Mouse (Mus musculus) embryo, embryonic 10.5 days (tissue): ENCODE measurements around the gene Prkca.

Experiments used
- DNase-seq: peaks from one replicate; pipeline ENCODE4 v3.0.0-alpha.2; 2015; ENCODE audit warnings: low spot score

Prkca gene

DNA sequence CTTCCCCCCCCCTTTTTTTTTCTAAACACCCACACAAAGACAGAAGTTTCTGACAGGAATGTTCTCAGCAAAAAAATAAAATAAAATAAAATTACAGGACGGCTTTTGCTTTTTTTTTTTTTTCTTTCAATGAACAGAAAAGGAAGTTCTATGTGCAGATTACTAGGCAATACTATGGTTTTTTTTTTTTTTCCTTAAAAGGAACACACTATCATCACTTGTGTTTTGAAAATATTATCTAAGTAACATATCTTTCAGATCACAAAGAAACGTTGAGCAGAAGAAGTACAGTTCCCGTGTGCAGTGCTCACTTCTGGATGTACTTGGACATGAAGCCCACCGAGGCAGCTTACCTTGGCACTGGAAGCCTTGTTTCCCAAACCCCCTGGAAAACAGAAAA lies 3.4 kb downstream of the Prkca start:
- DNase-seq, result no peak

DNA sequence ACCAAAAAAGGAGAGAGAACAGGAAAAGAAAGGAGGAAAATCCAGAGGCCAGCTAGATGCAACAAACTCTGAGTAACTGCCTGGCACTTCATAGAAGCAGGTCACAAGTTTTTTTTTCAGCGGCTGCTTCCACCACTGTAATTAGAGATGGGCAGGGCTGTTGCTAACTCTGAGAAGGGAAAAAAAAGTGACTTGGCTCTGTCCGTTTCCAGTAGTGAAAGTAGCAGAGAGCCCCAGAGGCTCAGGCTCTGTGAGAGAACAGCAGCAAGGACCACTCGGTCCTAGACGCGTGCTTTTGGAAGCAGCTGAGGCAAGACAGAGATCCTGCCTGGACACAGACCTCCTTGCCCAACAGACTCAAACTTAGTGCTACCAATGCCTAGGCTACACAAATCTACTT lies 7.3 kb downstream of the Prkca start:
- DNase-seq, result peak; percentile 20

- no peak for DNase-seq
Observed at GRCm38 (mm10) chr11:108335536-108335935, 8.2 kb downstream of the Prkca start.

DNA sequence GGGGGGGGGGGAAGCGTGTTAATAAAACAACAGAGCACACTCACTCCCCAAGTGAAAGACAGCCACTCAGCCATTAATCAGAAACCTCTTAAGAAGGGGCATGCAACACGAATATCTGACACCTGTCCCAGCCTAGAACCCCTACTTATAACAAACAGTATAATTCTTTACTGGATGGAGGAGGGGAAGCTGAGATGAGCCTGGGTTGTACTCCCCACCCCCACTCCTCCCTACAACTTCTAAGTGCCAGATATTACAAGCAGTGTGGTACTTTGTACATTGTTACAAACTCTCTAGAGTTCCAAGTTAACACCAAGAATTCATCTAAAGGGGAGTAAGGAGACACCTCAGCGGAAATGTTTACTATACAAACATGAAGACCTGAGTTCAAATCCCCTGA lies 9.1 kb downstream of the Prkca start:
- no peak for DNase-seq

DNA sequence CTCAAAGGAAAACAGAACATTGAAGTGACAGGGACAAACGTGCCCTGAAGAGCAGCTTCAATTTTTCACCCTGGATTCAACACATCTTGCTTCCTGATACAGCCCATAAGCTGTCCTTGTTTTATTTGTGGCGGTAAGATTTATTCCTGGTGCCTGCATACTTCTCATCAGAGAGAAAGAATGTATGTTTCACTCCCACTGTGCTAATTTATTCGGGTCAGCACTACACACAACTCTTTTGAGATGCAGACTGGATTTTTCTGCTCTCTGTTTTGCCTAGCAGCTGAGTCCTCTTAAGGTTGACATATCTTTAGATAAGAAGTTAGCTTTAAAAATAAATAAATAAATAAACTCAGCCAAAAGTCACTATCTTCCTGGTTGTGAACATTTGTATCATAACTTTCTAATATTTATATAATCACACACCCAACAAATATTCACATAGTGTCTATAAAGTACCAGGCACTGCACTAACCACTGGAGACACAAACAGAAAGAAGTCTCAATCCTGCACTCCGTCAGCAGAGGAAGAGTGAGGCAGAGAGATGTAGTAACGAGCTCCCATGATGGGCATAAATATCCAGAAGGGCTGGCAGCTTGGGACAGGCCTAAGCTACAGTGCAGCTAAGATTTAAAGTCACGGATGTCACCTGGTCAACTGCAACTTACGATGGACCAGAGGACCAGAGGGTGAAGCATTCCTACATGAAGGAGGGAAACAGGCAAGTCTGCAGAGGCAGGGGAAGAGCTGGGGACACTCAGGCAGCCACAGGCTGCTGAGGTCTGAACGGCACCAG lies 9.9 kb downstream of the Prkca start:
- DNase-seq, result peak; percentile 18

GRCm38 (mm10) chr11:108333006-108333405 lies 10.7 kb downstream of the Prkca start:
- DNase-seq, result no peak

GRCm38 (mm10) chr11:108330818-108331217 lies 12.9 kb downstream of the Prkca start:
- DNase-seq, result no peak

DNA sequence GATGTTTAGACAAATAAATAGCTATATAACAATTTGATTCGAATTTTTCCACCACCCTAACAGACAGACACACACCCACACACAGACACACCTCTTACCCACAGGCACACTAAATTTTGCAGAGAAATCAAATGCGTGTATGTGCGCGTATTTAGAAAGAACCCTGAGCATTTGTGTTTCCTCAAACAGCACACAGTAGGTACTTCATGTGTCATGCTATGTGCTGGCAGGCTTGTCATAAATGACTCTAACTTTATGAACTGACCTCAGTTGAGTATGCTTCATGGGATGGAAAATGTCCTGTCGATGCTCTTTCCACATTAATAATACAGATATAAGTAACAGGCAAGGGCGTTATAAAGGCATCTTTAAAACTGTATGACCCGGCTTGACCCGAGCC lies 17.8 kb downstream of the Prkca start:
- no peak for DNase-seq

DNA sequence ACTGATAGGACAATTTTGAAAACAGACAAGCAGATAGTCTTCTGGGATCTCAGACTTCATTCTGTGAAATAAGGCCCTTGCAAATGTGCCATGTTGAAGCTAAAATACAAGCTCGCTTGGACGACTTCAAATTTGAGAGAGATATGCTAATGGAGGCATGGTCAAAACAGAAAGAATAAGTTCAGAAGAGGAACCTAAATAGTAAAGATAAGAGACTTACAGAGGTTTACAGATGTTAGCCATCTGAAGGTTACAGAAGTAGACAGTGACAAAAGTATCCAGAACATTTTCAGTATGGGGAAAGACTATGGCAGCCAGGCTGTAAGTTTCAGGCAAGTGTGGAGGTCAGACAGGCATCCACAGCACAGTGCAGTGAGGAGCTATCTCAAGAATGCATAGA lies 21.6 kb downstream of the Prkca start:
- DNase-seq, result no peak

DNA sequence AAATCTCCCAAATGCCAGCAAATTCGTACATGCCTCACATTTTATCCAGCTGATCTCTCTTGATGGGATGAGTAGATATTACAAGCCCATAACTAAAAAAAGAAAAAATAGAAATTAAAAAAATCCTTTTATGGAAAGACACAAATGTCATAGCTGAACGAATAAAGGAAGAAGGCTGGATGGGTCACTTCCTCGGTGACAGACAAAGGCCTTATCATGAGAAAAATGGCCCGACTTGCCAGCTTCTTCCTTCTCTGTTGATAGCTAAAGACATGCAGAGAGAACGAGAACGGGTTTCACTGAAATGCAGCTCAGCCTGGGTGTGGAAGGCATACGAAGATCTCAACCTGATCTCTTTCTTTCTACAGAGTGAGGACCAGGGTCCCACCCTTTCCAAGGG lies 23.2 kb downstream of the Prkca start:
- no peak for DNase-seq

DNA sequence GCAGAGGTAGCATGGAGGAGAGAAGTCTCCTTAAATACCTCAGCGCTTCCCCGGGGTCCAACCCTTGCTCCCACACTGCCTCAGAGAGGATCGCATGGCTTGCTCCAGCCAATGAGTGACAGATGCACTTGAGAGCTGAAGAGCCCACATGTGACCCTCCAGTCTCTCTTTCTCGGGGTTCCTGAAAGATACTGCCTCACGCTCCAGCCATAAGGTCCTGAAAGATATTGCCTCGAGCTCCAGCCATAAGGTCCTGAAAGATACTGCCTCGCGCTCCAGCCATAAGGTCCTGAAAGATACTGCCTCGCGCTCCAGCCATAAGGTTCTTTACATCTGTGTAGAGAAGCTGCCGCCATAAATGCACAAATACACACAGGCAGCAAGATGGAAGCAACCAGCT lies 24.6 kb downstream of the Prkca start:
- DNase-seq, result no peak

GRCm38 (mm10) chr11:108317878-108318277 lies 25.9 kb downstream of the Prkca start:
- no peak for DNase-seq

DNA sequence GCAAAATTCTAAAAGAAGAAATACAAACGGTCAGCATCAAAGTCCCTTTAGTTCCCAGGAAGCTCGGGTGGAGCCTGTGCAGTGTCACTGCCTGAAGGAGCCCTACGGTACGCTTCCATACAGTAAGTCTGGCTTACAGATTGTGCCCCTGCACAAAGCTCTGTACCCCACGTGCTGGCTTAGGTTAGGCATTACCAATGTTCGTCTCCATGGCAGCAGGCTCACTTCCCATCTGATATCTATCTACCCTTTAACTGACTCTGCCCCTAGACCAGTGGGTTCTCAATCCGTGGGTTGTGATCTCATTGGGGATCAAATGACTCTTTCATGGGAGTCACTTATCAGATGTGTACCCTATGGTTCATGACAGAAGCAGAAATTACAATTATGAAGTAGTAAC lies 28.0 kb downstream of the Prkca start:
- no peak for DNase-seq

- no peak for DNase-seq
Observed at GRCm38 (mm10) chr11:108312516-108312915, 31.2 kb downstream of the Prkca start.

GRCm38 (mm10) chr11:108311912-108312311 lies 31.8 kb downstream of the Prkca start:
- no peak for DNase-seq

- DNase-seq, result no peak
Observed at GRCm38 (mm10) chr11:108309791-108310190, 33.9 kb downstream of the Prkca start.

GRCm38 (mm10) chr11:108308253-108308652 lies 35.5 kb downstream of the Prkca start:
- DNase-seq, result no peak

DNA sequence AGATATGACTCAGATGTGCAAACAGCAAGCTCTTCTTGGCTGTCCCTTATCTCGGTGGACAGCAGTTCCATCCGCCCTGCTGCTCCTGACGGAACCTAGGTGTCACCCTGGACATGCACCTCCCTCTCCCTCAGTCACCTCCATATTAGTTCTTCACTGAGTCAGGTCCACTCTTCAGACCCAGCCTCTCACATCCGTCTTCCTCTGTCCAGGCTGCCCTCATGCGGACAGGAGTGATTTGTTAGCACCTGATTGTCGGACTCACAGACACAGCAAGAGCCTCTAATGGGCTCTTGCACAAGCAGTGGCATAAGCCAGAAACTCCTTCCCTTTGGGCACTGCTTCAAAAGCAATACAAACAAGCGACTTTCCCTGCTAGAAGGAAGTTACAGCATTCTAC lies 36.5 kb downstream of the Prkca start:
- DNase-seq, result no peak

- no peak for DNase-seq
Observed at GRCm38 (mm10) chr11:108303787-108304186, 39.9 kb downstream of the Prkca start.

DNA sequence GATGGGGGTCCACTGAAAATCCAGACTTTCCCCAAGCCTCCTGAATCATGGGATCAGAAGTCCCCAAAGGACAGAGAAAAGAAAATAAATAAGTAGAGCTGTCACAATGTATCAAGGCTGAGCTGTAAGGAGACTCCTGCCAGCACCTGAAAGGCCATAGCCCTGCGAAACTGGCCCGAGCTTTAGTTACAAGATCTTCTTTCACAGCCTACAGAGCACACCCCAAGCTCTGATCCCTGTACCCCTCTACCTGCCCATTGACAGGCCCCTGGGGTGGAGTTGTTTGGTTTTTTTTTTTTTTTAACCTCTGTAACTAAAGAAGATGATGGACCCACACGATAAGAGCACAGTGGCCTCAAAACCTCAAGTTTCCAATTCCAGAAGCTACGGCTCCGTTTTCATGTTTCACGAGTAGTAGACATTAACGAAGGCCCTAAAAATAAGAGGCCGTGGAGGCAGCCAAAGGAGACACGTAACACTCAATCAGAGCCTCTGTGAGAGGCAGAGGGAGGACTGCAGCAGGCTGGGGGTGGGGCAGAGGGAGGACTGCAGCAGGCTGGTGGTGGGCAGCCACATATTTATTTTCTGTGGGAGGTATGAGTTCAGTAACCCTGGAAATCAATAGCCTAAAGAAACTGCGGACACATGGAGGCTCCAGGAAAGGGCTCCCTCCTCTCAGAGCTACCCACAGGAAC lies 41.8 kb downstream of the Prkca start:
- no peak for DNase-seq

DNA sequence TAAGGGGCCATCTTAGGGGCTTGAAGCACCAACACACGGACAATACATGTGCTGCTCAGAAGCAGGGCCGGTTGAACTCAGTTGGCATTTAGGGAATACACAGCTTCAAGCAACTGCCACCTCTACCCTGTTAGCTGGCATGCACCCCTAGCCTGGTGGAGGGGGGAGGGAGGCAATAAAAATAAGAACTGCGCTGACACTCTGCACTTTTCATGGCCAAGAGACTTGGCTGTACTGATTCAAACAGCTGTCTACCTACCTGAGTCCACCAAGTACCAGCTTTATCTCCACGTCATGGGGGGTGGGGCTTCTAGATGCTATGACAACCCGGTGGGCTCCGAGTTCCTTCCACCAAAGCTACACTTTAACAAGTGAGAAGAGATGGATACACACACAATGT lies 42.7 kb downstream of the Prkca start:
- DNase-seq, result no peak

DNA sequence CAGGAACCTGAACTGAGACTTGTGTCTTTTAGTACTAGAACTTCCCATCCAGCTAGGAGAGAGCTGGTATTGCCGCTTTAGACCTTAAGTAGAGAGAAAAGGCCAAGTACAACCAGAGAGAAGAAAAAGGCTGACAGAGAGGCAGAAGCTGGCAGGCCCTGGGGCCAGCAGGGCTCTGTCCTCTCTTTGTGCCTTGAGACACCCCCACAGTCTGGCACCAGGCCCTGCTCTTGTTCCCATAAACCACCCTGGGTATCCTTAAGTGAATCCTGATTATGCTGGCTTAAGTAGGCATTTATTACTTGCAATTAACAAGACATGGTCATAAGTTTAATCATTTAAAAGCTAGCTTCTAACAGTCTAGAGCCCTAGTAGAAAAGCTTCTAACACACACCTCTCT lies 43.3 kb downstream of the Prkca start:
- no peak for DNase-seq

GRCm38 (mm10) chr11:108299913-108300312 lies 43.8 kb downstream of the Prkca start:
- DNase-seq, result no peak

GRCm38 (mm10) chr11:108297956-108298355 lies 45.8 kb downstream of the Prkca start:
- DNase-seq, result no peak
